Mouse (Mus musculus) E14TG2a.4 (cell line): Measurements from ENCODE around the gene Nelfb.

Experiments used
- CTCF ChIP-seq: conservative IDR thresholded peaks from 2 replicates; pipeline ENCODE4 v1.5.1; 2014; ENCODE audit warnings: low read length
- NANOG ChIP-seq: IDR thresholded peaks from 2 replicates; pipeline ENCODE4 v1.6.1; 2014; ENCODE audit warnings: borderline replicate concordance, low read length, mixed read lengths
- POU5F1 ChIP-seq: IDR thresholded peaks from 2 replicates; pipeline ENCODE4 v1.6.1; 2014; ENCODE audit warnings: low read length, borderline replicate concordance

DNA sequence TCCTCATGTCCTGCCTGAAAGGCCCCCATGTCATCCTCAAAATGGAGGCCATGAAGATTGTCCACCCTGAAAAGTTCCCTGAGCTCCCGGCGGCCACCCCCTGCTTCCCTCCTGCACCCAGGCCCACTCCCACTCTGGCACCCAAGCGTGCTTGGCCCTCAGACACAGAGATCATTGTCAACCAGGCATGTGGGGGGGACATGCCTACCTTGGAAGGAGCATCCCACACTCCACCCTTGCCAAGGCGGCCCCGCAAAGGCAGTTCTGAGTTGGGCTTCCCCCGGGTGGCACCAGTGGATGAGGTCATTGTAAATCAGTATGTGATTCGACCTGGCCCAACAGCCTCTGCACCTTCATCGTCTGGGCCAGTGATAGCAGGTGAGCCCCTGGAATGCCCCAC, 32.1 kb upstream of the Nelfb start:
- TF ChIP-seq CTCF (no peak), POU5F1 (no peak), NANOG (no peak)
